Mouse (Mus musculus) intestine, postnatal 0 days (tissue): Measurements from ENCODE around the gene Fgfr3. TPM values are rescaled to one million over a fixed set of nuclear protein-coding genes. Genes with fewer than 3 reads are reported as not detected.

Experiments
- ATAC-seq: fragments of 200-750 bp; cut with Nextera tagmentation; 2 replicates; pipeline ENCODE4 v1.8.0; 2017; ENCODE audit warnings: mild to moderate bottlenecking, moderate TSS enrichment, moderate library complexity
- H3K27ac ChIP-seq: fragments of 300-500 bp; sonication (generic); 2 replicates; pipeline ENCODE4 v1.5.1; 2014; ENCODE audit warnings: mild to moderate bottlenecking, low read depth, low read length, moderate library complexity
- H3K27me3 ChIP-seq: fragments of 300-500 bp; sonication (generic); replicated peaks from 2 replicates; pipeline ENCODE4 v1.6.1; 2014; ENCODE audit warnings: low read length, mixed read lengths; ENCODE audit not compliant: control insufficient read depth, insufficient read depth
- H3K36me3 ChIP-seq: fragments of 300-500 bp; sonication (generic); 2 replicates; pipeline ENCODE4 v1.6.1; 2014; ENCODE audit warnings: mild to moderate bottlenecking, moderate library complexity; ENCODE audit not compliant: control insufficient read depth, insufficient read depth
- H3K4me1 ChIP-seq: fragments of 300-500 bp; sonication (generic); replicated peaks from 2 replicates; pipeline ENCODE4 v1.6.1; 2014; ENCODE audit warnings: antibody characterized with exemption, low read length, mixed read lengths; ENCODE audit not compliant: control insufficient read depth, insufficient read depth
- H3K4me2 ChIP-seq: fragments of 300-500 bp; sonication (generic); replicated peaks from 2 replicates; pipeline ENCODE4 v1.6.1; 2014; ENCODE audit warnings: low read depth, mild to moderate bottlenecking, moderate library complexity
- H3K4me3 ChIP-seq: fragments of 300-500 bp; sonication (generic); 2 replicates; pipeline ENCODE4 v1.5.1; 2014; ENCODE audit warnings: low read depth, low read length
- H3K9ac ChIP-seq: fragments of 300-500 bp; sonication (generic); 2 replicates; pipeline ENCODE4 v1.6.1; 2014; ENCODE audit warnings: mild to moderate bottlenecking, low read depth, low read length
- H3K9me3 ChIP-seq: fragments of 300-500 bp; sonication (generic); 2 replicates; pipeline ENCODE4 v1.6.1; 2016; ENCODE audit warnings: mixed run types; ENCODE audit not compliant: control insufficient read depth
- CTCF ChIP-seq: sonication (generic); IDR thresholded peaks from 2 replicates; pipeline ENCODE4 v1.5.1; 2016; ENCODE audit warnings: low read depth, mild to moderate bottlenecking, control low read depth, antibody characterized with exemption, moderate library complexity
- WGBS: fragments of 180-500 bp; shearing (Covaris S2); extraction: QIAGEN DNeasy Blood & Tissue Kit; methylation state at CpG from one replicate; pipeline ENCODE4 v1.1.7; 2014; 5-methylcytosine and 5-hydroxymethylcytosine counted together
- polyA plus RNA-seq: library from polyadenylated mRNA; unstranded; fragments of >200 nt; fragmentation: Nextera tagmentation; extraction: Ambion mirVana; gene quantifications from 2 replicates; pipeline ENCODE4 v1.2.1, GENCODE M21; 2015

Gene Fgfr3
- polyA plus RNA-seq, 1 experiment from 2014 or later = 2.6 TPM

DNA sequence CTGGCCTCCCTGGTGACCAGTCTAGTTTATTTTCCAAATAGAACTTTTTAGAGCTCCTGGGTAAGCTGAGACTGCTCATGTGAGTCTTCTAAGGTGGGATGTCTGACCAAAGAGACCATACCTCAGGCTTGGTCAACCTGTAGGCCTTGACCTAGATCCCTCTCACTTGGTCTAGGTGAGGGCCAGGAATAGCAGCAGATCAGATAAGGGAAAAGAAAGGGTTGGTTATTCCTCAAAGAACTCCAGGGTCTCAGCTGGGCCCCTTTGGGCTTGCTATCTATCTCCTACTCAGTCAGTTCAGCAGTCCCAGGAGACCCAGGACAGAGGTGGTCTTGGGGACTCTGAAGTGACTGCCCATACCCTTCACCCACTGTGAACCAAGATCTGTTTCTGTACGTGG, 23.9 kb upstream of the Fgfr3 start:
- no peaks in the 10 kb centered on the region for H3K36me3 ChIP-seq
- no peak for TF ChIP-seq CTCF
- 77% methylated on average over 1 of the region's 1 CpGs for WGBS
- H3K9ac ChIP-seq = no peak overlapping the region
- H3K4me1 ChIP-seq = 0 out of 2 replicates have a peak, but pooled peaks cover 4% of the 10 kb centered on the region
- H3K4me3 ChIP-seq = no peak overlapping the region
- H3K4me2 ChIP-seq = no peak overlapping the region
- no peak for ATAC-seq
- H3K27ac ChIP-seq = no peak overlapping the region
- H3K27me3 ChIP-seq = peaks cover 9% of the 10 kb centered on the region; the same call in 1 of the 2 replicates
- H3K9me3 ChIP-seq = no peaks in the 10 kb centered on the region

DNA sequence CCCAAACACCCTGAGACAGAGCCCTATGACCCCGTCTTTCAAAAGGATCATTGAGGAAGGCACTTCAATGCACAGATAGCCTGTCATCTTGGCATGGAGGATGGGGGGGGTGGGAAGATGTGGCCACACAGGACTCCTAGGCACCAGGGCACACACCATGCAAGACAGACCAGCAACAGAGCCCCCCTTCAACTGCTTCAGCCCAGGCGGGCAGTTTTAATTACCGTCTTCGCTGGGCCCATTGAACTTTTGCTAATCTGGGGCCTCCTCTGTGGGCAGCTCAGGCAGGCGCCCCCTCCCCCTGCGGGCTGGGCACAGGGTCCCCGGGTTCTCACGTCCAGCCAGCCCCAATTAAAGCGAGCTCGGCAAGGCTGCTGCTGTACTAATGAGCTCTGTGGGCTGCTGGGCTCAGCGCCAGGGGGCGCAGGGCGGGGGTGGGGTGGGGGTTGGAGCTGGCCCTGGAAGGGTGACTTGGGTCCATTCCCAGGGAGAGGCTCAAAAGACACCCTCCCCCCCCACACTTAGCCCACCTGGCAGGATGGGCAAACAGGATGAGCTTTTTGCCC, 23.4 kb upstream of the Fgfr3 start:
- TF ChIP-seq CTCF = no peak
- H3K36me3 ChIP-seq = no peaks in the 10 kb centered on the region
- H3K4me1 ChIP-seq = no peaks in the 10 kb centered on the region
- no peak overlapping the region for H3K4me3 ChIP-seq
- H3K27me3 ChIP-seq = peaks cover 7% of the 10 kb centered on the region; the same call in 1 of the 2 replicates
- no peak overlapping the region for H3K9ac ChIP-seq
- no peak for ATAC-seq
- 56% methylated on average over 13 of the region's 13 CpGs for WGBS
- H3K9me3 ChIP-seq = no peaks in the 10 kb centered on the region
- no peak overlapping the region for H3K4me2 ChIP-seq
- H3K27ac ChIP-seq = no peak overlapping the region

DNA sequence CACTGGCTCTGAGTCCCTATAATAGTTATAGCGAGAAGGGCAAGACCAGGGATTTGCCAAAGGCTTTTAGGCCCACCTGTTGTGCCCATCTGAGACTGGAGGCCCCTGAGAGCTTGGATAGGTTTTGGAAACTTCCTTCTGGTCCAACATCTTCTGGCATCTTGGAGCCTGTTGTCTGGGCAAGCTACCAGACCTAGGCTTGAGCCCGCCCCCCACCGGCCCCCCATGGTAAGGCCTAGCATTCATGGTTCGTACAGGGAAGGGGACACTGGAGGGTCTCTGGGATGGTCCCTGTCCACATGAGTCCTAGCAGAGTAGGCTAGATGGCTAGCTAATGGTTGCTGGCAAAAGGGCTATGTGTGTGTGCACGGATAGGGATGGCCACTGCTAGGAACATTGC, 22.8 kb upstream of the Fgfr3 start:
- Histone ChIP-seq H3K9me3 (no peaks in the 10 kb centered on the region), H3K4me1 (no peaks in the 10 kb centered on the region)
- WGBS = 95% methylated on average over 5 of the region's 5 CpGs

DNA sequence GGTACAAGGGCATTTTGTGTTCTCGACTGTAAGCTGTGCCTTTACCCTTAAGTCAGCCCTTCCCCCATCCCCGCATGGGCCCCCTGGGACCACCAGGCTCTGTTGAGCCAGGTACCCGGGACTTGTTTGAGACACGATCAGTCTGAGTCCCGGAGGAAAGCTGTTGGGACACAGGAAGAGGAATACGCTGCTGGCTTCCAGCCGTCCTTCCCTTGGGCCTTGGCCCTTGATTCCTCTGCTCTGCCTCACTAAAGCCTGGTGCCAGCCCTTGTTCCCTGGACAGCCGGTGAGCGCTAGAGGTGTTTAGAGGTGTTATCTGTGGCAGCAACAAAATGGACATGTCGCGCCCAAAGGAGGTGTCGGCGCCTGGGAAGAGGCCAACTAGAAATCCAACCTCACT, 21.5 kb upstream of the Fgfr3 start:
- H3K36me3 ChIP-seq = no peaks in the 10 kb centered on the region
- no peak overlapping the region for H3K4me2 ChIP-seq
- no peaks in the 10 kb centered on the region for H3K4me1 ChIP-seq
- H3K9me3 ChIP-seq = no peaks in the 10 kb centered on the region
- H3K4me3 ChIP-seq = no peak overlapping the region
- 37% methylated on average over 13 of the region's 13 CpGs for WGBS
- H3K27me3 ChIP-seq = no peaks in the 10 kb centered on the region; the same call in 1 of the 2 replicates
- H3K27ac ChIP-seq = no peak overlapping the region
- no peak for TF ChIP-seq CTCF
- no peak overlapping the region for H3K9ac ChIP-seq
- ATAC-seq = no peak

More for the DNA sequence above, 22.8 kb upstream of the Fgfr3 start:
- Histone ChIP-seq H3K36me3 (no peaks in the 10 kb centered on the region), H3K4me2 (no peak overlapping the region), H3K4me3 (no peak overlapping the region), H3K9ac (no peak overlapping the region), H3K27ac (no peak overlapping the region), H3K27me3 (peaks cover 4% of the 10 kb centered on the region; the same call in 1 of the 2 replicates)
- TF ChIP-seq CTCF = no peak
- ATAC-seq = no peak

DNA sequence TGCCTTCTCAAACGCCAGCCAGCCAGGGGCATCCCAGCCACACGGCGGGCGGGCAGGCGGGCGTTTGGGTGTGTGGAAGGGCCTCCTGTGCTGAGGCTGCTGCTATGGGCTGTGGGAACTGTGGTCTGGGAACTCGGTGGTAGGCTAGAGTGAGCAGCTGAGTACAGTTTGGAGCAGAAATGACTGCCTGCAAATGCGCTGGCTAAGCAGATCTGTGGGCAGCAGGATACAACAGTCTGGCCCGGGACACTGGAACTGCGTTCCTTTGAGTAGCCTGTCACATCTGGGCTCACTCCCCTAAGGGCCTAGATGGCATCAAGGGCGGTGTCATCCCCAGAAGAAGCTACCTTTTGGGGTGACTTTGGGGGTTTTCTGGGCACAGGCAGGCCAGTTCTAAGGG, 19.6 kb upstream of the Fgfr3 start:
- Histone ChIP-seq H3K27me3 (no peaks in the 10 kb centered on the region), H3K4me3 (no peak overlapping the region), H3K36me3 (no peaks in the 10 kb centered on the region), H3K27ac (no peak overlapping the region), H3K4me1 (no peaks in the 10 kb centered on the region; the same call in none of the 2 replicates), H3K9ac (no peak overlapping the region), H3K9me3 (no peaks in the 10 kb centered on the region), H3K4me2 (no peak overlapping the region)
- no peak for TF ChIP-seq CTCF
- 80% methylated on average over 11 of the region's 11 CpGs for WGBS
- no peak for ATAC-seq

DNA sequence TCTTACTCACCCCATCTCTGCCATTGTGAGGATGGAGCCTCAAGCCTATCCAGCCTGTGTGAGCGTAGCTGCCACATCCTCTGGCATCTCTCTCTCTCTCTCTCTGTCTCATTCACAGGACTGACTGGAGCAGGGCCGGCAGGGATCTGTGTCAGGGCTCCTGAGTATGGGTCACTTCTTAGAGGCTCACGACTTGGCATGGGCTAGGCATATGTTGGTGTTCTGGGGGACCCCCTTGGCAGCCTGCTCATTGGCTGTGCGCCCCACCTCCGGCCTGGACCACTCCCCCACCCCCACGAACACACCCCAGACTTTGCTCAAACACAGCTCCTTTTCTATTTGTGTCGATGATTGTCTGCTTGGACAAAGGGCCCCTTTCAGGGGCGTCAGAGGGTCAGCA, 17.5 kb upstream of the Fgfr3 start:
- no peak for TF ChIP-seq CTCF
- no peak for ATAC-seq
- 65% methylated on average over 8 of the region's 8 CpGs for WGBS
- Histone ChIP-seq H3K36me3 (no peaks in the 10 kb centered on the region), H3K9me3 (no peaks in the 10 kb centered on the region), H3K4me3 (no peak overlapping the region), H3K27ac (no peak overlapping the region), H3K4me2 (no peak overlapping the region), H3K27me3 (no peaks in the 10 kb centered on the region), H3K4me1 (no peaks in the 10 kb centered on the region; the same call in none of the 2 replicates), H3K9ac (no peak overlapping the region)
